Mouse (Mus musculus) embryonic facial prominence, embryonic 15.5 days (tissue): ENCODE measurements around the gene Fam166b. TPM values are rescaled to one million over a fixed set of nuclear protein-coding genes. Genes with fewer than 3 reads are reported as not detected.
A peak's percentile ranks its signal among the peaks of the same experiment; 100 is the strongest.

ENCODE experiments used
- ATAC-seq: fragments of 200-750 bp; cut with Nextera tagmentation; 2 replicates; pipeline ENCODE4 v1.8.0; 2017; ENCODE audit warnings: low read depth, moderate TSS enrichment; ENCODE audit not compliant: insufficient number of reproducible peaks, low FRiP score, low TSS enrichment
- H3K27ac ChIP-seq: fragments of 300-500 bp; sonication (generic); replicated peaks from 2 replicates; pipeline ENCODE4 v1.5.1; 2015; ENCODE audit warnings: mild to moderate bottlenecking, inconsistent platforms
- H3K27me3 ChIP-seq: fragments of 300-500 bp; sonication (generic); 2 replicates; pipeline ENCODE4 v1.6.1; 2015; ENCODE audit warnings: inconsistent platforms
- H3K36me3 ChIP-seq: fragments of 300-500 bp; sonication (generic); 2 replicates; pipeline ENCODE4 v1.6.1; 2015; ENCODE audit warnings: mild to moderate bottlenecking, inconsistent platforms
- H3K4me1 ChIP-seq: fragments of 300-500 bp; sonication (generic); 2 replicates; pipeline ENCODE4 v1.6.1; 2015; ENCODE audit warnings: inconsistent platforms
- H3K4me2 ChIP-seq: fragments of 300-500 bp; sonication (generic); replicated peaks from 2 replicates; pipeline ENCODE4 v1.6.1; 2015; ENCODE audit warnings: mild to moderate bottlenecking, inconsistent platforms
- H3K4me3 ChIP-seq: fragments of 300-500 bp; sonication (generic); replicated peaks from 2 replicates; pipeline ENCODE4 v1.5.1; 2015; ENCODE audit warnings: mild to moderate bottlenecking, inconsistent platforms
- H3K9ac ChIP-seq: fragments of 300-500 bp; sonication (generic); 2 replicates; pipeline ENCODE4 v1.6.1; 2015; ENCODE audit warnings: inconsistent platforms
- H3K9me3 ChIP-seq: fragments of 300-500 bp; sonication (generic); replicated peaks from 2 replicates; pipeline ENCODE4 v1.6.1; 2016; ENCODE audit warnings: inconsistent platforms
- WGBS: fragments of 180-500 bp; shearing (Covaris S2); methylation state at CpG from one replicate; pipeline ENCODE4 v1.1.7; 2015; 5-methylcytosine and 5-hydroxymethylcytosine counted together
- polyA plus RNA-seq: library from polyadenylated mRNA; unstranded; fragments of >200 nt; fragmentation: Nextera tagmentation; extraction: Ambion mirVana; gene quantifications from 2 replicates; pipeline ENCODE4 v1.2.1, GENCODE M21; 2015

Fam166b gene
- polyA plus RNA-seq, 1 experiment from 2014 or later = 0.44 TPM

DNA sequence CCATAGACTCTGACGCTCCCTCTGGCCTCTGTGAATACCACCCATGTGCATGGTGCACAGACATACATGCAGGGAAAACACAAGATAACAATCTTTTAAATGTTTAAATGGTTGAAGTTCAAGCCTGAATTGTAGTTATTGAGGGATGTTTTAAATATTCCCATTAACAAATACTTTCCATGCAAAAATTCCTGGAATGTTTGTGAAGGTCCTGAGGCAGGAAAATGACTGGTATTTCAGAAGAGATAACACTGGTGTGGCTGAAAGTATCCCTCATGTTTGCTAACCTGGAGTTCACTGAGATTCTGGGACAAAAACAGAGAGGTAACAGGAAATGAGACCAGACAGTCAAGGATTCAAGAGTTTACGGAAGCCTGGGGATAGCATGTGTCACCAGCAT lies 39.5 kb downstream of the Fam166b start:
- H3K4me3 ChIP-seq = no peak overlapping the region
- no peaks in the 10 kb centered on the region for H3K36me3 ChIP-seq
- no peak overlapping the region for H3K4me2 ChIP-seq
- no peaks in the 10 kb centered on the region for H3K9me3 ChIP-seq
- H3K27me3 ChIP-seq = no peaks in the 10 kb centered on the region
- 69% methylated on average over 2 of the region's 2 CpGs for WGBS
- no peak overlapping the region for H3K27ac ChIP-seq
- no peak overlapping the region for H3K9ac ChIP-seq
- H3K4me1 ChIP-seq = 0 out of 2 replicates have a peak, but pooled peaks cover 6% of the 10 kb centered on the region
- ATAC-seq = no peak

GRCm38 (mm10) chr4:43386932-43387331 lies 42.0 kb downstream of the Fam166b start:
- no peak for ATAC-seq
- H3K9ac ChIP-seq = no peak overlapping the region
- H3K27me3 ChIP-seq = no peaks in the 10 kb centered on the region
- H3K4me2 ChIP-seq = no peak overlapping the region
- H3K27ac ChIP-seq = no peak overlapping the region
- H3K4me3 ChIP-seq = no peak overlapping the region
- no peaks in the 10 kb centered on the region for H3K9me3 ChIP-seq
- H3K36me3 ChIP-seq = no peaks in the 10 kb centered on the region
- peaks cover 14% of the 10 kb centered on the region for H3K4me1 ChIP-seq

GRCm38 (mm10) chr4:43384541-43384940 lies 44.4 kb downstream of the Fam166b start:
- H3K27ac ChIP-seq = no peak overlapping the region
- 88% methylated on average over 3 of the region's 3 CpGs for WGBS
- H3K27me3 ChIP-seq = no peaks in the 10 kb centered on the region; the same call in 1 of the 2 replicates
- H3K9ac ChIP-seq = no peak overlapping the region
- no peak for ATAC-seq
- peaks cover 24% of the 10 kb centered on the region for H3K4me1 ChIP-seq
- H3K9me3 ChIP-seq = no peaks in the 10 kb centered on the region
- no peak overlapping the region for H3K4me2 ChIP-seq
- H3K4me3 ChIP-seq = no peak overlapping the region
- no peaks in the 10 kb centered on the region for H3K36me3 ChIP-seq

GRCm38 (mm10) chr4:43384083-43384460 lies 44.9 kb downstream of the Fam166b start:
- H3K4me3 ChIP-seq = no peak overlapping the region
- H3K27ac ChIP-seq = no peak overlapping the region
- H3K4me1 ChIP-seq = peaks cover 24% of the 10 kb centered on the region
- H3K27me3 ChIP-seq = no peaks in the 10 kb centered on the region; the same call in 1 of the 2 replicates
- no peak overlapping the region for H3K4me2 ChIP-seq
- H3K9ac ChIP-seq = no peak overlapping the region
- WGBS = 86% methylated on average over 5 of the region's 5 CpGs
- no peaks in the 10 kb centered on the region for H3K9me3 ChIP-seq
- ATAC-seq = no peak
- no peaks in the 10 kb centered on the region for H3K36me3 ChIP-seq

DNA sequence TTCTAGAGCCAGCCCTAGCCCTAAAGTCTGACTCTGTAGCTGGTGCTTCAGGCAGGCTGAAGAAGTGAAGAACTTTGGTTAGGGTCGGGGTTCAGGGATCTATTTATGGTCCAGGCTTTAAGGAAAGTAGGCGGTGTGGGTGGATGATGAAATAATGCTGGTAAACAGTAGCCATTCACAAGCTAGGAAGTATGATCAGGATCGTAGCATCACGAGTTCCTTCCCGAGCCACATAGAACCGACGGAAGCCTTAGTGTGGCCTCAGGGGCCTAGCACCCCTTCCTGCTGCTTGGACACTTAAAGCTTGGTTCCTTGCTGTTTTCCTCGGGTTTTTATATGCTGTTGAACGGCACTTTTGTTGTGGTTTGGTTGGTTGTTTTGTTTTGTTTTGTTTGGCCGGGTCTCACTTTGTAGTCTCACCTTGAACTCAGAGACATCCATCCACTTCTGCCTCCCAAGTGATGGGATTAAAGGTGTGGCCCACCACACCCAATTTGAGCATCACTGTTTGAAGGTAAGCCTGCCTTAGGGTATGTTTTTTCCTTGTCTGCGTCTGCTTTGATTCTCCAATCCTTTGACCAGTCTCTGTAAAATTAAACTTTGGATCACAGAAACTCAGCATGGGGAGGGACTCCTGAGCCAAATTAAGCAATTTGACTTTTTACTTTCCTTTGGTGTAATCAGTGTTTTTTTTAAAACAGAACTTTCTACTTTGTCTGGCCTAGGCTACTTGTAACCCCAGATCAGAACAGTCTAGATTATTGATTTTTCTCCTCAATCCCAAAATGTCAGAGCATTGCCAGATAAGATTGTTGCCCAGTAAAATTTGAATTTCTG lies 45.5 kb downstream of the Fam166b start:
- no peaks in the 10 kb centered on the region for H3K36me3 ChIP-seq
- ATAC-seq = no peak
- peak overlapping the region; percentile 90; the same call in 1 of the 2 replicates for H3K4me2 ChIP-seq
- 58% methylated on average over 11 of the region's 11 CpGs for WGBS
- no peaks in the 10 kb centered on the region for H3K9me3 ChIP-seq
- H3K27ac ChIP-seq = no peak overlapping the region
- no peaks in the 10 kb centered on the region; the same call in 1 of the 2 replicates for H3K27me3 ChIP-seq
- peak overlapping the region; percentile 80 for H3K4me3 ChIP-seq
- H3K9ac ChIP-seq = no peak overlapping the region
- peaks cover 24% of the 10 kb centered on the region for H3K4me1 ChIP-seq

- Histone ChIP-seq H3K9me3 (no peaks in the 10 kb centered on the region), H3K27me3 (no peaks in the 10 kb centered on the region; the same call in 1 of the 2 replicates), H3K4me3 (peak overlapping the region; percentile 80), H3K36me3 (no peaks in the 10 kb centered on the region), H3K4me1 (peaks cover 24% of the 10 kb centered on the region), H3K9ac (peak overlapping the region; percentile 69), H3K27ac (peak overlapping the region; percentile 69), H3K4me2 (peak overlapping the region; percentile 90)
- 6% methylated on average over 25 of the region's 33 CpGs for WGBS
- peak; percentile 86 for ATAC-seq
These were observed 46.5 kb downstream of the Fam166b start for GRCm38 (mm10) chr4:43382155-43383020.

DNA sequence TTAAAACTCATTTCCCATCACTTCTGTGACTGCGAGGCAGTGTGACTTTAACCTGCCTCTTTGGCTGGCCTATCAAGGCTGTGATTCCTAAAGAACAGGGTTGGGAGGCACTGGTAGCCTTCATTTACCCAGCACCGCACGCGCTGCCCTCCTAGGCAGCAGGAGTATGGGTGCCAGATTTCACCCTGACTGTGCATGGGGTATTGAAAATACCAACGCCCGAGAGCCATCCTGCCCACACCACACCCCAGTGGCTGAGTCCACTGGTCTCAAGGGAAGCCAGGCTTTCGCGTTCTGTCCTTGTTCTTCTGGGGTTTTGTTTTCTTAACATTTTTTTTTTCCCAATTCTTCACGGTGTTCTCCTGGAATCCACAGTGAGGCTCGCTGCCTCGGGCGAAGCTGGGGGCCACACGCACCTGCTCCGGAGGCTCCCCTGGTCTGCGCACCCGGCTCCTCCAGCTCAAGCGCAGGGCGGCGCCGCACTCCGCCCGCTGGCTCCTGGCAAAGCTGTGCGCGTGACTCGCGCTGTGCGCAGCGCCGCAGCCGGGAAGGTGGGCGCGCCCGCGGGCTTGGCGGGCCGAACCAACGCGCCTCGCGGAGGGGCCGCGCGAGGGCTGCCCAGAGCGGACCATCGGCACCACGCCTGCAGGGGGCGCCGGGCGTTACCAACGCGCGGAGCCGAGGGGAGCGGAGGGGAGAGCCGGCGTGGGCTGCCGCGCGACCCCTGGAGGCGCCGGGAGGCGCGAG lies 47.4 kb downstream of the Fam166b start, which contains the start of gene Rusc2:
Gene Rusc2, plus strand, starts transcription at position 572 of the 747 bp plus-strand sequence.
- WGBS = 1% methylated on average over 63 of the region's 63 CpGs
- ATAC-seq = peak; percentile 94
- H3K27ac ChIP-seq = peak within 1 kb of the TSS; percentile 69

GRCm38 (mm10) chr4:43380951-43381350 lies 48.0 kb downstream of the Fam166b start:
- H3K9me3 ChIP-seq = no peaks in the 10 kb centered on the region
- H3K4me2 ChIP-seq = peak overlapping the region; percentile 90
- peak overlapping the region; percentile 69; the same call in 1 of the 2 replicates for H3K9ac ChIP-seq
- no peaks in the 10 kb centered on the region for H3K36me3 ChIP-seq
- H3K4me1 ChIP-seq = peaks cover 24% of the 10 kb centered on the region
- WGBS = 51% methylated on average over 10 of the region's 10 CpGs
- H3K27me3 ChIP-seq = no peaks in the 10 kb centered on the region; the same call in 1 of the 2 replicates
- H3K27ac ChIP-seq = peak overlapping the region; percentile 69; the same call in 1 of the 2 replicates
- H3K4me3 ChIP-seq = peak overlapping the region; percentile 80
- ATAC-seq = no peak

More for the DNA sequence above, 47.4 kb downstream of the Fam166b start, which contains the start of gene Rusc2:
- H3K27me3 ChIP-seq = no peaks in the 10 kb centered on the region; the same call in 1 of the 2 replicates
- peaks cover 24% of the 10 kb centered on the region for H3K4me1 ChIP-seq
- peak within 1 kb of the TSS; percentile 90 for H3K4me2 ChIP-seq
- no peaks in the 10 kb centered on the region for H3K36me3 ChIP-seq
- peak within 1 kb of the TSS; percentile 69 for H3K9ac ChIP-seq
- peak within 1 kb of the TSS; percentile 80 for H3K4me3 ChIP-seq
- H3K9me3 ChIP-seq = no peaks in the 10 kb centered on the region

- Histone ChIP-seq H3K36me3 (no peaks in the 10 kb centered on the region), H3K4me2 (no peak overlapping the region), H3K4me3 (no peak overlapping the region), H3K9me3 (no peaks in the 10 kb centered on the region), H3K27me3 (no peaks in the 10 kb centered on the region; the same call in 1 of the 2 replicates), H3K27ac (no peak overlapping the region), H3K4me1 (peaks cover 24% of the 10 kb centered on the region), H3K9ac (no peak overlapping the region)
- no peak for ATAC-seq
- 94% methylated on average over 6 of the region's 6 CpGs for WGBS
These were observed 49.3 kb downstream of the Fam166b start for GRCm38 (mm10) chr4:43379601-43380000.
